Mouse (Mus musculus) heart, adult 2 months (tissue): ENCODE measurements around the gene Anks1b. TPM values are rescaled to one million over a fixed set of nuclear protein-coding genes. Genes with fewer than 3 reads are reported as not detected.

Source experiments
- DNase-seq, 2 experiments: peaks; one replicate each; pipeline ENCODE4 v3.0.0; 2021
- H3K27ac ChIP-seq: fragments of 200-600 bp; 2 replicates; pipeline ENCODE4 v1.8.1; 2022
- H3K27me3 ChIP-seq: fragments of 200-500 bp; 2 replicates; pipeline ENCODE4 v1.6.1; 2012; ENCODE audit warnings: mild to moderate bottlenecking, low read length, inconsistent platforms, mixed read lengths; ENCODE audit not compliant: control insufficient read depth, insufficient read depth
- H3K36me3 ChIP-seq: fragments of 200-500 bp; 2 replicates; pipeline ENCODE4 v1.6.1; 2012; ENCODE audit warnings: low read length, inconsistent platforms; ENCODE audit not compliant: control insufficient read depth, insufficient read depth
- H3K4me1 ChIP-seq: fragments of 200-500 bp; 2 replicates; pipeline ENCODE4 v1.6.1; 2011; ENCODE audit warnings: low read length; ENCODE audit not compliant: control insufficient read depth, insufficient read depth
- H3K4me3 ChIP-seq: fragments of 200-600 bp; 2 replicates; pipeline ENCODE4 v1.8.1; 2022
- H3K79me2 ChIP-seq: fragments of 200-500 bp; replicated peaks from 2 replicates; pipeline ENCODE4 v1.6.1; 2012; ENCODE audit warnings: mild to moderate bottlenecking, inconsistent platforms, low read length, moderate library complexity, mixed read lengths; ENCODE audit not compliant: control insufficient read depth, insufficient read depth
- H3K9ac ChIP-seq: fragments of 200-500 bp; 2 replicates; pipeline ENCODE4 v1.6.1; 2012; ENCODE audit warnings: low read depth, mild to moderate bottlenecking, control low read depth, inconsistent platforms, low read length, mixed read lengths
- CTCF ChIP-seq: fragments of 200-600 bp; IDR thresholded peaks from 2 replicates; pipeline ENCODE4 v1.8.1; 2022; ENCODE audit warnings: antibody characterized with exemption, mild to moderate bottlenecking, moderate library complexity
- EP300 ChIP-seq: fragments of 200-500 bp; IDR thresholded peaks from 2 replicates; pipeline ENCODE4 v1.6.1; 2011; ENCODE audit warnings: low read depth, low read length, control low read depth; ENCODE audit not compliant: insufficient read depth
- POLR2A ChIP-seq: fragments of 200-500 bp; IDR thresholded peaks from 2 replicates; pipeline ENCODE4 v1.6.1; 2011; ENCODE audit warnings: mild to moderate bottlenecking, low read depth, low read length, control low read depth; ENCODE audit not compliant: insufficient read depth
- whole genome bisulfite sequencing: fragments of 180-500 bp; shearing (Covaris S2); methylation state at CpG from one replicate; pipeline ENCODE4 v1.1.7; 2018; 5-methylcytosine and 5-hydroxymethylcytosine counted together
- intact Hi-C: fragments of 180-260 bp; cut with DNase I; formaldehyde crosslinking; loops from one replicate; pipeline ENCODE4 v1.15.1; 2025
- polyA plus RNA-seq: library from polyadenylated mRNA; depleted of rRNA; stranded (reverse); fragments of >200 nt; gene quantifications from 2 replicates; pipeline ENCODE4 v1.2.3, GENCODE M21; 2012
- total RNA-seq, 2 experiments: library from RNA; stranded (reverse); gene quantifications; 2 replicates each; pipeline ENCODE4 v1.2.3; 2021

Anks1b gene
- total and polyA plus RNA-seq, 3 experiments, result 0.16 to 0.80 (median 0.52) TPM

- Histone ChIP-seq H3K27ac (no peak overlapping the region), H3K4me3 (no peak overlapping the region), H3K79me2 (no peaks in the 10 kb centered on the region), H3K4me1 (no peaks in the 10 kb centered on the region), H3K36me3 (no peaks in the 10 kb centered on the region), H3K9ac (no peak overlapping the region), H3K27me3 (no peaks in the 10 kb centered on the region)
- 33% methylated on average over 5 of the region's 5 CpGs for WGBS
- no peak for TF ChIP-seq CTCF
- TF ChIP-seq POLR2A, result no peak
- no peak for TF ChIP-seq EP300
- no peak for DNase-seq
- intact Hi-C loops, result no loop called here
Measured at GRCm38 (mm10) chr10:90709602-90709931, 836.3 kb downstream of the Anks1b start.

GRCm38 (mm10) chr10:90717961-90718360, 844.7 kb downstream of the Anks1b start:
- intact Hi-C loops, result no loop called here
- WGBS, result 36% methylated on average over 11 of the region's 11 CpGs
- Histone ChIP-seq H3K4me1 (no peaks in the 10 kb centered on the region), H3K27ac (no peak overlapping the region), H3K4me3 (no peak overlapping the region), H3K79me2 (no peaks in the 10 kb centered on the region), H3K27me3 (no peaks in the 10 kb centered on the region), H3K9ac (no peak overlapping the region), H3K36me3 (no peaks in the 10 kb centered on the region)
- TF ChIP-seq EP300, result no peak
- TF ChIP-seq POLR2A, result no peak
- no peak for TF ChIP-seq CTCF
- no peak for DNase-seq

DNA sequence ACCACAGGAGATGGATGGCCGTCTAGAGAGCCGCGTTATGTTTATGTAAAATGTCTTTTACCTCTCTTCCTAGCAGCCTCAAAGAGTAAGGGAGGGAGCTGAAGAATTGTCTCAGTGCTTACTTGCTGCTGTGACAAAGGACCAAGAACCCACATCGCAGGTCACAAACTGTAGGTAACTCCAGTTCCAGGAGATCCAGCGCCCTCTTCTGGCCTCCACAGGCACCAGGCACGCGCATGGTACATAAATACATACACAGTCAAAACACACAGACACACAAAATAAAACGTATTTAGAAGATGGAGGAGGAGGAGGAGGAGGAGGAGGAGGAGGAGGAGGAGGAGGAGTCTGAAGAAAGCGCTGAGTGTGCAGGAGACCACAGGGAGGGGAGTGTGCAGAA, 845.4 kb downstream of the Anks1b start:
- H3K27ac ChIP-seq, result no peak overlapping the region
- intact Hi-C loops, result no loop called here
- 93% methylated on average over 9 of the region's 9 CpGs for WGBS

DNA sequence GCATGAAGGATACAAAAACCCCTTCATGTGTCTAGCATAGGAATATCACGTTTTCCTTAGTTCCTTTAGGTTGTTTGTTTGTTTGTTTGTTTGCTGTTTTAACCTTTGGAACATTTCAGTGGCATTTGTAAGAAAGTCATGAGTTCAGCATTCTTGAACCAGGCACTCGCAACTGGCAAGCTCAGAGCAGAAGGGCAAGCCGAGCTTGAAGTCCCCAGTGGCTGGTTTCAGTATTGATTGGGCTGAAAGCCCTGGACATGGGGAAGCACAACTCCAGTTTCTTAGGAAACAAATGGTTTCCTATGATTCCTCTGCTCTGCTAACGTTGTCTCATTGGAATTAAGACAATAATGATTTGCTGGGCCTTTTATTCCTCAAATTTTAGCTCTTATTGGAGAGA, 846.7 kb downstream of the Anks1b start:
- Histone ChIP-seq H3K27ac (no peak overlapping the region), H3K36me3 (no peaks in the 10 kb centered on the region), H3K4me1 (no peaks in the 10 kb centered on the region), H3K79me2 (no peaks in the 10 kb centered on the region), H3K4me3 (no peak overlapping the region), H3K9ac (no peak overlapping the region), H3K27me3 (no peaks in the 10 kb centered on the region)
- DNase-seq, result no peak
- intact Hi-C loops, result no loop called here
- WGBS, result 47% methylated on average over 4 of the region's 4 CpGs
- TF ChIP-seq POLR2A, result no peak
- no peak for TF ChIP-seq CTCF
- TF ChIP-seq EP300, result no peak

More for the DNA sequence above, 845.4 kb downstream of the Anks1b start:
- Histone ChIP-seq H3K36me3 (no peaks in the 10 kb centered on the region), H3K4me1 (no peaks in the 10 kb centered on the region), H3K4me3 (no peak overlapping the region), H3K79me2 (no peaks in the 10 kb centered on the region), H3K9ac (no peak overlapping the region), H3K27me3 (no peaks in the 10 kb centered on the region)
- TF ChIP-seq EP300, result no peak
- no peak for TF ChIP-seq POLR2A
- TF ChIP-seq CTCF, result no peak
- no peak for DNase-seq

DNA sequence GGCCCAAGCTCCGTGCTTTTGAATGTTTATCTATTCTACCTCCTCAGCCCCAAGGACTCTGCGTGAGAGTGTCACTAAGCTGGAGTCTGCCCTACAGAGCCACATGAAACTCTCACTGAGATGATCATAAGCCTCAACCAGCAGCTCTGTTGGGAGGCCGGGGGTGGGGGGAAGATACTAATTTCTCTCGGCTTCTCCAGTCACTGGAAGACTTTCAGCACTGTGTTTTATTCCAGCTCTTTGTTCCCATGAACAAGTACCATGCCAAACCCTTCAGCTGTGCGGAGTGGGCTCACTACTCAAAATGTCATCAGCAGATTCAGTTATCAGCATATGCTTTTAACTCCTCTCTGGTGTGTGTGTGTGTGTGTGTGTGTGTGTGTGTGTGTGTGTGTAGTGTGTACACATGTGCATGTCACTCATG, 849.8 kb downstream of the Anks1b start:
- no peak overlapping the region for H3K9ac ChIP-seq
- WGBS, result 43% methylated on average over 5 of the region's 5 CpGs
- TF ChIP-seq CTCF, result no peak
- no peaks in the 10 kb centered on the region for H3K4me1 ChIP-seq
- H3K79me2 ChIP-seq, result no peaks in the 10 kb centered on the region
- no peak overlapping the region for H3K4me3 ChIP-seq
- no peak overlapping the region for H3K27ac ChIP-seq
- H3K36me3 ChIP-seq, result no peaks in the 10 kb centered on the region
- no peaks in the 10 kb centered on the region; the same call in 1 of the 2 replicates for H3K27me3 ChIP-seq
- intact Hi-C loops, result no loop called here
- no peak for DNase-seq

DNA sequence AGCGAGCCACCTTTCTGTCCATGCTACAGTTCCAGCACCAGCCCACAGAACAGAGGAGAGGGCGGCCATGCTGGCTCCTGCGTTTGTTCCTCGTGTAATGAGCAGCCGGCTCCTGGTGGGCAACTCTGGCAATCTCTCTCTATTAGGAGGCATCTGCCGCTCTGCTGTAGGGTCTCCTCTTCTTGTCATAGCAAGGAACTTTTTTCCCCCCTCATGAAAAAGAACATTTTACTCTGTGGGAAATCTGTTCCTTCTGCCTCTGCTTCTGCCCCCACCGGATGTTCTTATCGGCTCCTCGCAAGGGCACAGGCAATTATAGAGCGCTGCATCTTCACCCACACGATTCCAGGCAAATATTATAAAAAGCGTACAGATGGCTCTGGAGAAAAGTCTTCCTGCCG, 850.6 kb downstream of the Anks1b start:
- DNase-seq, result no peak
- TF ChIP-seq EP300, result no peak
- 75% methylated on average over 13 of the region's 13 CpGs for WGBS
- Histone ChIP-seq H3K36me3 (no peaks in the 10 kb centered on the region), H3K79me2 (no peaks in the 10 kb centered on the region), H3K4me3 (no peak overlapping the region), H3K27me3 (no peaks in the 10 kb centered on the region; the same call in 1 of the 2 replicates), H3K27ac (no peak overlapping the region), H3K9ac (no peak overlapping the region), H3K4me1 (no peaks in the 10 kb centered on the region)
- intact Hi-C loops, result no loop called here
